Mouse (Mus musculus): ENCODE measurements around the gene Ccr9.

DNA sequence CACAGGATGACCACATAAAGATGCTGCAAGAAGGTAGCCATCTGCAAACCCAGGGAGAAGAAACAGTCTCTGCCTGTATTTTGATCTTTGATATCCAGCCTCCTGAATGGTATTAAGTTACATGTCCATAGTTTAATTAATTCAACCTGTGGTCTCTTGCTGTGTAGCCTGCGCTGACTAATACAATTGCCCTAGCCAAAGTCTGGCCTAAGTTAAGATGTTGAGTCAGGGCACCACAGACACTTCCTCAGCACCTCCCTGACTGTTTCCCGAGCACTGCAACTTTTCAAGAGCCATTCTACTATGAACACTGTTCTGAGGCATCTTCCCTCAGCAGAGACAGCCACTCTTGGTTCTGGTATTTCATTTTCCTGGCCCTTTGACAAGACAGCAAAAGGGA lies 140.4 kb downstream of the Ccr9 start:
- TF ChIP-seq CTCF (conservative IDR thresholded peaks at IDR 0.05 in 1 of 2, IDR thresholded peaks at IDR 0.05 in 1 of 2; ENCODE audit: low read depth in 2 of 2, low read length in 2 of 2) (no peak), POLR2A (IDR thresholded peaks at IDR 0.05; ENCODE audit: low read depth, low read length) (no peak), BHLHE40 (IDR thresholded peaks at IDR 0.05; ENCODE audit: low read depth, low read length) (no peak), ZC3H11A (IDR thresholded peaks at IDR 0.05; ENCODE audit: low read depth, low read length) (no peak), MAFK (IDR thresholded peaks at IDR 0.05; ENCODE audit: insufficient replicate concordance, low read length) (no peak), SMC3 (IDR thresholded peaks at IDR 0.05; ENCODE audit: low read depth, low read length) (no peak), ZNF384 (IDR thresholded peaks at IDR 0.05; ENCODE audit: low read depth, low read length) (no peak), IRF4 (IDR thresholded peaks at IDR 0.05; ENCODE audit: low read depth, low read length) (no peak), MXI1 (IDR thresholded peaks at IDR 0.05; ENCODE audit: low read depth, low read length) (no peak), UBTF (IDR thresholded peaks at IDR 0.05; ENCODE audit: low read depth, low read length) (no peak)
